Mouse (Mus musculus): Measurements from ENCODE around the gene Rpl3. TPM values are rescaled to one million over a fixed set of nuclear protein-coding genes. Genes with fewer than 3 reads are reported as not detected.

The Rpl3 gene
- polyA plus RNA-seq, 1 experiment from 2014 or later, result 980 TPM

DNA sequence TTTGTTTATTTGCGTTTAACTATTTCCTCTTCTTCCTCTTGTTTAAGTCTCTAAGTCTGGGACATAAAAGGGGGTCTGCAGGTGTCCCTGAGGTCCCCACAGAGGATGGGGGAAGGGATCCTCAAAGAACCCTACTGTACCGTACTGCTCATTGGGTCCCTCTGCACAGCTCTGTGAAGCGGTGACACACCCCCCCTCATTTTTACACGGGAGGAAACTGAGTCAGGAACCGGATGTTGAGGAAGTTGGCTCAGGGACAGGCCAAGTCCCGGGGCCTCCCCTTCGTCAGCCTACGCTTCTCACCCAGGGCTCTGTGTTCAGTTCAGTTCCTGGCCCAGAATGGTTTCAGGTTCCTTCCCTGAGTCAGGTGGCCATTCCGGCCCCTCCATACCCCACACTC lies 39.9 kb downstream of the Rpl3 start:
- H3K27ac ChIP-seq, result peak overlapping the region; percentile 62; the same call in 1 of the 2 replicates
- H3K27me3 ChIP-seq (ENCODE audit: insufficient read depth, poor library complexity, severe bottlenecking), result 0 out of 2 replicates have a peak, but pooled peaks cover 3% of the 10 kb centered on the region
- no peak for DNase-seq (ENCODE audit: low spot score)
- H3K4me1 ChIP-seq, result peaks cover 57% of the 10 kb centered on the region
- no peaks in the 10 kb centered on the region for H3K9me3 ChIP-seq
- no peak overlapping the region for H3K4me3 ChIP-seq
- 75% methylated on average over 9 of the region's 9 CpGs for WGBS
- no peaks in the 10 kb centered on the region for H3K36me3 ChIP-seq

DNA sequence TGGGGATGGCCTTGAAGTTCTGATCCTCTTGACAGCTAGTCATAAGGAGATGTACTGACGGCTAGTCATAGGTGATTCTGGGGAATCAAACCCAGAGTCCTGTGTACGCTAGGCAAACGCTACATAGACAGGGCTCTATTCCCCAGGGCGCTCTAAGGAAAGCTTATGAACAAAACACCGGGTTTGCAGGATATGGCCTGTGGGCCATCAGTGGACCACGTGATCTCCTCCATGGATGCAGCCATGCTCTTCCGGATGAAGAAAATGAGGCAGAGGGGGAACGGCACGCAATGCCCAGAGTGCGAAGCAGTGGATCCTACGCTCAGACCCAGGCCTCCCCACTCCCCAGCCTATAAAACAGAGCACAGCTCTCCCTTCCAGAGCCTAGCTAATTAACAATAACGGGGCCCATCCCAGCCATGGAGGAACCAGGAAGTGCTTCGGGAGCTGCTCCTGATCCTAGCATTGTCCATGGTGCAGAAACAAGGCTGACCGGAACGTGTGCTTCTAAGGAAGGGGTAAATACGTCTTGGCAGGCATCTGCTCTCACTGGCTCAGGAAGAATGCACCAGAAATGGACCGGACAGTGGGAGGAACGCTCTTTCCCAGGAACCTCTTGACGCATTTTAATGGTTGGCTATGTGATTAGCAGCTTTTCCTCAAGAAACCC lies 40.4 kb downstream of the Rpl3 start:
- H3K27ac ChIP-seq, result peak overlapping the region; percentile 62
- 80% methylated on average over 19 of the region's 19 CpGs for WGBS

DNA sequence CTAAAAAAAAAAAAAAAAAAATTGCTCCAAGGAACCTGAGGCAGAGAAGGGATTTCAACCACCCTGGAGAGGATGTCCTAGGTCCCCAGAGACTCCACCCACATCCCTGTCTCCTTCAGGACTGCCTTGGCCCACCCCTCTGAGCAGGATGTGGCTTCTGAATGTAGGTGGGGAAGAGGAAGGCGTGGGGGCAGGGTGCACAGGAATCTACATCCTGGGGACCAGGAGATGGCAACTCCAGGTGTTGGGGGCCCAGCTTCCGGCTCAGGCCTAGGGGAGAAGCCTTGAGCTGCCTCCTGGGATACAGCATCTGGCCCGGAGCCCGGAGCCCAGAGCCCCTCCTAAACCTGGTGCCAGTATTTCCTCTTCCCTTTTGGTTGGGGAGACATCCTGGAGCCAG lies 41.6 kb downstream of the Rpl3 start:
- Histone ChIP-seq H3K27me3 (ENCODE audit: insufficient read depth, poor library complexity, severe bottlenecking) (0 out of 2 replicates have a peak, but pooled peaks cover 3% of the 10 kb centered on the region), H3K27ac (no peak overlapping the region), H3K36me3 (no peaks in the 10 kb centered on the region), H3K4me3 (no peak overlapping the region), H3K9me3 (0 out of 2 replicates have a peak, but pooled peaks cover 3% of the 10 kb centered on the region), H3K4me1 (peaks cover 57% of the 10 kb centered on the region)
- WGBS, result 54% methylated on average over 4 of the region's 4 CpGs
- DNase-seq (ENCODE audit: low spot score), result no peak

More for the DNA sequence above, 40.4 kb downstream of the Rpl3 start:
- H3K36me3 ChIP-seq, result no peaks in the 10 kb centered on the region
- H3K4me1 ChIP-seq, result peaks cover 57% of the 10 kb centered on the region
- 0 out of 2 replicates have a peak, but pooled peaks cover 3% of the 10 kb centered on the region for H3K27me3 ChIP-seq (ENCODE audit: insufficient read depth, poor library complexity, severe bottlenecking)
- no peak overlapping the region for H3K4me3 ChIP-seq
- H3K9me3 ChIP-seq, result no peaks in the 10 kb centered on the region
- no peak for DNase-seq (ENCODE audit: low spot score)

DNA sequence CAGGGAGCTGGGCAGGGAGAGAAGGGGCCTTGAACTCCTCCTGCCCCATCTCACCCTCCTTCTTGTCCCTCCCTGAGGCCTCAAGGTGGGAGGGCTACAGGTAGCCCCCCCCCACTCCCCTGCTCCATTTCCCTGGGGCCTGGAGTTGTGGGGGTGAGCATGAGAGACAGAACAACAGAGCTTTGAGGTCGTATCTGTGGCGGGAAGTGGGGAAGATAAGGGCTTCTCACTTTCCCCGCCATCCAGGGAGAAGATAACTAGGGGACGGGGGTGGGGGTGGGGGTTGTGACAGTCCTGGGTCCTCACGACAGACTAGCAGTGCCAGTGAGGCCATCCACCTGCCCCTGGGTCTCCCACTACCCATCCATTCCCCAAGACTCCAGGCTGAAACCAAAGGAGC lies 43.7 kb downstream of the Rpl3 start:
- H3K27me3 ChIP-seq (ENCODE audit: insufficient read depth, poor library complexity, severe bottlenecking), result 0 out of 2 replicates have a peak, but pooled peaks cover 3% of the 10 kb centered on the region
- H3K4me3 ChIP-seq, result 0 out of 2 replicates have a peak overlapping the region, but pooled peaks have one; percentile 8
- H3K27ac ChIP-seq, result 0 out of 2 replicates have a peak overlapping the region, but pooled peaks have one; percentile 52
- peaks cover 42% of the 10 kb centered on the region for H3K4me1 ChIP-seq
- no peak for DNase-seq (ENCODE audit: low spot score)
- 0 out of 2 replicates have a peak, but pooled peaks cover 3% of the 10 kb centered on the region for H3K9me3 ChIP-seq
- no peaks in the 10 kb centered on the region for H3K36me3 ChIP-seq
- WGBS, result 9% methylated on average over 5 of the region's 5 CpGs

DNA sequence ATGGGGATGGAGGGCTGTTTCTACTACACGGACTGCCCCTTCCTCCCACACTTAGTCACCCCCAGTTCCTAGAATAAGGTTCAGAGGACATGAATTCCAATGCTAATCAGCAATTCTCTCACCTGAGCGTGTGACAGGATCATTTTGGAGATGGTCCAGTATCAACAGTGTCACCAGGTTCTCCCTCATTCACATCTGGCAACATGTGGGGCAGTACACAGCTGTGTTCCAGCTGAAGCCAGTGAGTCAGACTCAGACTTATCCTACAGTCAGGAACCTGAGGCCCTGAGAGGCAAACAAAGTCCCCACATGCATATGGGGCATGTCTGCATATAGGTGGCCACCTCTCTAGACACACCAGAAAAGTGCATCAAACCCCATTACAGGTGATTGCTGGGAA lies 44.4 kb downstream of the Rpl3 start:
- Histone ChIP-seq H3K9me3 (0 out of 2 replicates have a peak, but pooled peaks cover 3% of the 10 kb centered on the region), H3K4me3 (no peak overlapping the region), H3K27me3 (ENCODE audit: insufficient read depth, poor library complexity, severe bottlenecking) (0 out of 2 replicates have a peak, but pooled peaks cover 3% of the 10 kb centered on the region), H3K27ac (no peak overlapping the region), H3K36me3 (no peaks in the 10 kb centered on the region), H3K4me1 (peaks cover 39% of the 10 kb centered on the region)
- 61% methylated on average over 2 of the region's 2 CpGs for WGBS
- no peak for DNase-seq (ENCODE audit: low spot score)

DNA sequence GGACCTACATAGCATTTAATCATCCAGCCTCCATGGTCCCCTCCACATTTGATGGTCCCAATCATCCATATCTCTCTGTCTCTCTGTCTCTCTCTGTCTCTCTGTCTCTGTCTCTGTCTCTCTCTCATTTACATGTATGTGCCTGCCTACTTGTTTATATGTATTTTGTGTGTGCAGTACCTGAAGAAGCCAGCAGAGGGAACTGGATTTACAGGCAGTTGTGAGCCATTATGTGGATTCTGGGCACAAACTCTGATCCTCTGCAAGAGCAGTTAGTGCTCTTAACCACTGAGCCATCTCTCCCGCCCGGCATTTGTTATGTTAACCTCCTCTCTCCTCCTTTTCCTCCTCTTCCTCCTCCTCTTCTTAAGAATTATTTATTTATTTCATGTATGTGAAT lies 45.9 kb downstream of the Rpl3 start:
- Histone ChIP-seq H3K4me3 (no peak overlapping the region), H3K4me1 (peaks cover 29% of the 10 kb centered on the region), H3K27me3 (ENCODE audit: insufficient read depth, poor library complexity, severe bottlenecking) (0 out of 2 replicates have a peak, but pooled peaks cover 3% of the 10 kb centered on the region), H3K36me3 (no peaks in the 10 kb centered on the region), H3K27ac (no peak overlapping the region), H3K9me3 (0 out of 2 replicates have a peak, but pooled peaks cover 3% of the 10 kb centered on the region)
- 95% methylated on average over 2 of the region's 2 CpGs for WGBS
- no peak for DNase-seq (ENCODE audit: low spot score)

DNA sequence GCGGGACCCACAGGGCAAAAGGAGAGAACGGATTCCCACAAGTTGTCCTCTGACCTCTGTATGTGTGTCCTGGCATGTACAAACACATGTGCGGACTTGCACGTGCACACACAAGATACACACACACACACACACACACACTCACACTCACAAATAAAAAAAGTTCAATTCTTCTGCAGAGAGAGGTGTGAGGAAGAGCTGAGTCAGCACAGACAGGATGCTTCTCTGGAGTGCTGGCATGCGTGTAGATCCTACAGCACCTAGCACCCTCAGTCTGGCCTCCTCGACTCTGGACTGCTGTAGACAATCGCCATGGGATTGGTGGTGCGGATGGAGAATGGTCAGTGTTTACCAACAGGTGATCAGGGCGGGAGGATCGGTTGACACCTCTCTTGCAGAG lies 47.4 kb downstream of the Rpl3 start:
- 86% methylated on average over 10 of the region's 10 CpGs for WGBS

DNA sequence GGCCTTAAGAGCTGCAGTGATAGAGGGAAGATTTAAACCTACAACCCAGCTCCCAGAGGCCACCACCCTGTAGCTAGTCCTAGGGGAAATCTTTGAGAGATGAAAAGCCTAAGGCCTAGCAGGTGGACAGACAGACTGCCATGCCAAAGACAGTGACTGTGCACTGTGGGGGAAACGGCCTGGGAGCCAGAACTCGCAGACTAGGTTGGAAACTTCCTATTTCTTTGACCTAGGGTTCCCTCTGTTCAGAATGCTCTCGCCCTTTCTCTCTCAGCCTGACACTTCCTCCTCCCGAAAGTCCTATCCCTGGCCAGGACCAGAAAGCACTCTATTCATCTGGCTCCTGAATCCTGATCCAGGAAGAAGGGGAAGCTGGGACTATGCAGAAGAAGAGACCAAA lies 49.5 kb downstream of the Rpl3 start:
- DNase-seq (ENCODE audit: low spot score), result no peak
- H3K4me1 ChIP-seq, result peaks cover under 1% of the 10 kb centered on the region
- H3K4me3 ChIP-seq, result no peak overlapping the region
- WGBS, result 75% methylated on average over 4 of the region's 4 CpGs
- no peak overlapping the region for H3K27ac ChIP-seq
- H3K27me3 ChIP-seq (ENCODE audit: insufficient read depth, poor library complexity, severe bottlenecking), result no peaks in the 10 kb centered on the region
- H3K36me3 ChIP-seq, result no peaks in the 10 kb centered on the region
- H3K9me3 ChIP-seq, result 0 out of 2 replicates have a peak, but pooled peaks cover 3% of the 10 kb centered on the region

More for the DNA sequence above, 47.4 kb downstream of the Rpl3 start:
- no peaks in the 10 kb centered on the region for H3K27me3 ChIP-seq (ENCODE audit: insufficient read depth, poor library complexity, severe bottlenecking)
- no peak overlapping the region for H3K27ac ChIP-seq
- no peak overlapping the region for H3K4me3 ChIP-seq
- 0 out of 2 replicates have a peak, but pooled peaks cover 3% of the 10 kb centered on the region for H3K9me3 ChIP-seq
- DNase-seq (ENCODE audit: low spot score), result no peak
- H3K36me3 ChIP-seq, result no peaks in the 10 kb centered on the region
- H3K4me1 ChIP-seq, result peaks cover 22% of the 10 kb centered on the region

DNA sequence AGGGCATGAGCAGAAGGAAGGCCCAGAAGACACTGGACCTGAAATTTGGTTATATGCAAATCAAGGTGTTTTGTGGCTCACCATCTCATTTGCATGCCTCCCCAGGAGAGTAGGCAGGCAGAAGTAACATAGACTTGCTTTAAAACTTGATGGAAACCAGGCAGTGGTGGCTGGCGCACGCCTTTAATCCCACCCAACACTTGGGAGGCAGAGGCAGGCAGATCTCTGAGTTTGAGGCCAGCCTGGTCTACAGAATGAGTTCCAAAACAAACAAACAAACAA lies 53.6 kb downstream of the Rpl3 start:
- WGBS, result 94% methylated on average over 2 of the region's 2 CpGs
- H3K27me3 ChIP-seq (ENCODE audit: insufficient read depth, poor library complexity, severe bottlenecking), result no peaks in the 10 kb centered on the region
- H3K4me1 ChIP-seq, result peaks cover 9% of the 10 kb centered on the region
- H3K9me3 ChIP-seq, result no peaks in the 10 kb centered on the region
- H3K27ac ChIP-seq, result no peak overlapping the region
- H3K4me3 ChIP-seq, result no peak overlapping the region
- no peak for DNase-seq (ENCODE audit: low spot score)
- no peaks in the 10 kb centered on the region for H3K36me3 ChIP-seq

DNA sequence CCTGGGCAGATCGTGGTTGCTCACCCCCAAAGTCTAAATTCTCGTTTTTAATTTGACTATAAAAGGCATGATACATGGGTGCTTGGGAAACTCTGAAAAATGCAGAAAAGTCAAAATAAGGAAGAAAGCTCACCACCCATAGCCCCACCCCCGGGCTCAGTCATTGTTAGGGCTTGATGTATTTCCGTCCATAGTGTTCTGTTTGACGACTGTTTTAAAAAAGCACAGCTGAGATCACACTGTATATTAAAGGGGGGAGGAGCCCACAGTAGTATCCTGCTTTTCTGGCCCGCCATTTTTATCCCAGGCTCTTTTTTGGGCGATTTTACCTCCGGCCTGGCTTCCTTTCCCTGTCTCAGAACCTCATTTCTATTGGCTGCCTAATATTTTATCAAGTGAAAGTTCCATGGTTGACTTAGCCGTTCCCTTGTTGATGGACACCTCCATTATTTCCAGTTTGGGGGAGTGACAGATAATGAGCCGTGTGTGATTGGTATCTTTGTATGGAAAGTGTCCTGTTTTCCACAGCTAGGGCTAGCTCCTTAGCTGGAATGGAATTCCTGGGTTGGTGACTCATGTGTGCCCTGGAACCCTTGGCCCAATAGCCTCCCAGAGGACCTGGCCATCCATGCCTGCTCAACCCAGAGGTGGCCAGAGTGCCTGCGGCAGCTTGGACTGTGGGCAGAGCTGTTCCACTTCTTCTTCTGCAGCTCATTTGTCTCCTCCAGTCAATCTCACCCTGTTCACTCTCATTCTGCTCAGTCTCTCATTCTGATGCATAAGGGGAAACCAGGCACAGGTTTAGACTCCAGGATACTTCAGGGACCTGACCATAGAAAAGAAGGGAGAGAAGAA lies 54.2 kb downstream of the Rpl3 start:
- Histone ChIP-seq H3K27me3 (ENCODE audit: insufficient read depth, poor library complexity, severe bottlenecking) (no peaks in the 10 kb centered on the region), H3K27ac (no peak overlapping the region), H3K9me3 (no peaks in the 10 kb centered on the region), H3K4me1 (peaks cover 9% of the 10 kb centered on the region), H3K4me3 (no peak overlapping the region), H3K36me3 (no peaks in the 10 kb centered on the region)
- no peak for DNase-seq (ENCODE audit: low spot score)
- WGBS, result 70% methylated on average over 11 of the region's 11 CpGs

DNA sequence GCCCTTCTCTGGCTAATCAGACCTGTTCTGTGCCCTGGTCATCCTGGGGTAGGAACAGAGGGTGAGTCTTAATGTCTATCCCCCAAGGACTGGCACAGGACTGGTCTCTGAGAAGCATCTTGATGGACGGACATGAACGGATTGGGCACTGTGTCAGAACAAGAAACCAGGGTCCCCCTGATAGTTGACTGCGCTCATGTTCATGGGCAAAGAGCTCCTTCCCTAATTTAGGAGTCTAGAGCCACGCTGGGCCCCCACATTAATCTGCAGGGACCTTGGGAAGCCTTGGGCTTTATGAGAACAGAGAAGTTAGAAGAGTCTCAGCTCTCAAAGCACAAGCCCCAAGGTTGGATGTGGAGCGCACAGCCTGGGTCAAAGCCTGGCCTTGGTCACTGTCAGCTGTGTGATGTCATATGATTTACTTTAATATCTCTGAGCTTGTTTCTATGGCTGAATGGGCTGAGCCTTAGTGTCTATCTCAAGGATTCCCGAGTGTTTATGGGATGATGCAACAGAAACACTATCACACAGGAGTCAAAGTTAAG lies 56.3 kb downstream of the Rpl3 start:
- WGBS, result 84% methylated on average over 6 of the region's 6 CpGs
- H3K9me3 ChIP-seq, result no peaks in the 10 kb centered on the region
- DNase-seq (ENCODE audit: low spot score), result no peak
- H3K27ac ChIP-seq, result no peak overlapping the region
- H3K27me3 ChIP-seq (ENCODE audit: insufficient read depth, poor library complexity, severe bottlenecking), result no peaks in the 10 kb centered on the region
- no peaks in the 10 kb centered on the region for H3K36me3 ChIP-seq
- H3K4me3 ChIP-seq, result no peak overlapping the region
- H3K4me1 ChIP-seq, result peaks cover 9% of the 10 kb centered on the region

DNA sequence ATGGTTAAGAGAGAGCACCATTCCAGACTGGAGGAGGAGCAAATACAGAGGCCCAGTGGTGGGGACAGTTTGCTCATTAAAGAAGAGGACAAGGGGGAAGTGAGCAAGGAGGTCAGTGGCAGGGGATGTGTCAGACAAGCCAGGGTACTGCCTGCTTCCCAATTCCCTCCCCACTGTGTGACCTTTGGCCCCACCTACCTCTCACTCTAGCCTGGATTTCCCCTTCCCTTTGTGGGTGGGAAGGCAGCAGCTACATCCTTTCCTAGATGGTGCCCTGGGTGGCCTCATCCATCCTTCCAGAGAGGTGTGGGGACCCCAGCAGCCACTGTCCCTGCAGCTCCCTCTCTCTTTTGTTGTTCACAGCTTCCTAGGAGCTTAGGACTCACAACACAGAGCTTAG lies 56.8 kb downstream of the Rpl3 start:
- H3K36me3 ChIP-seq, result no peaks in the 10 kb centered on the region
- peaks cover 9% of the 10 kb centered on the region for H3K4me1 ChIP-seq
- no peaks in the 10 kb centered on the region for H3K9me3 ChIP-seq
- no peak for DNase-seq (ENCODE audit: low spot score)
- H3K27me3 ChIP-seq (ENCODE audit: insufficient read depth, poor library complexity, severe bottlenecking), result no peaks in the 10 kb centered on the region
- H3K27ac ChIP-seq, result no peak overlapping the region
- no peak overlapping the region for H3K4me3 ChIP-seq

DNA sequence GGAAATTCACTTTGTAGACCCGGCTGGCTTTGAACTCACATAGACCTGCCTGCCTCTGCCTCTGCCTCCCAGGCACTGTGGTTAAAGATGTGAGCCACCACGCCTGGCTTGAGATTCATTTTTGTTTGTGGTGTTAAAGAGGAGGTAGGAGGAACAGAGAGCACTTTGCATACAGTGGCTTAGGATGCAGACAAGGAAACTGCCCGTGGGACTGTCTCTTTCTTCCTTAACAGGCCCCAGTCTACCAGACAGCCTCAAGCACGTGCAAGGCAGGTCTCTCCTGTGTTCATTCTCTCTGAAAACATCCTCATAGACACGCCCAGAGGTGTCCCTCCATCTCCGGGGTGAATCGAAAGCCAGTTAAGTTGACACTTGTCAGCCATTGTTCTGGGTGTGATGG lies 57.3 kb downstream of the Rpl3 start:
- 67% methylated on average over 7 of the region's 7 CpGs for WGBS
- Histone ChIP-seq H3K9me3 (no peaks in the 10 kb centered on the region), H3K4me1 (peaks cover 9% of the 10 kb centered on the region), H3K27ac (no peak overlapping the region), H3K36me3 (no peaks in the 10 kb centered on the region), H3K4me3 (no peak overlapping the region), H3K27me3 (ENCODE audit: insufficient read depth, poor library complexity, severe bottlenecking) (no peaks in the 10 kb centered on the region)
- no peak for DNase-seq (ENCODE audit: low spot score)
